Mouse (Mus musculus): ENCODE measurements around the gene C7. TPM values are rescaled to one million over a fixed set of nuclear protein-coding genes. Genes with fewer than 3 reads are reported as not detected.

C7 gene
- polyA plus RNA-seq (2021; fragmentation: Nextera tagmentation): 0.06 TPM in 1 of 2 replicates, not detected in the other
- long read RNA-seq, experiment 1: 0 reads
- long read RNA-seq, experiment 2: 0 reads

DNA sequence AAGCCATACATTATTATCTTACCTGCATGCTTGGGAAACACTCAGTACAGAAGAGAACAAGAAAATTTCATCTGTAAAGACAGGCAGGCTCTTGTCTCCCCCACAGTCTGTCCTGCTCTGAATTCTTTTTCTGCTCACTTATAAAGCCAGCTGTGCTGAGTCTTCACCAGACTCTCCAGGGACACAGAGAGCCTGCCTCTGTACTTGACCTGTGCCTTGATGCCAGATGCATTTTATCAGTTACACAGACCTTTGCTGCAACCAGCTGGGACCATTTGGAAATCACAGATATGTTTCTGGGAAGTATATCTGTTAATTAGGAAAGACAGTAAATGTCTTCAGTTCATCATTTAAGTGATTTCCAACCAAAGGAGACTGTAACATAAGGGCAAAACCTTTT is at the start of gene C7:
Gene C7, minus strand, starts transcription at position 106 of the 400 bp plus-strand sequence.

DNA sequence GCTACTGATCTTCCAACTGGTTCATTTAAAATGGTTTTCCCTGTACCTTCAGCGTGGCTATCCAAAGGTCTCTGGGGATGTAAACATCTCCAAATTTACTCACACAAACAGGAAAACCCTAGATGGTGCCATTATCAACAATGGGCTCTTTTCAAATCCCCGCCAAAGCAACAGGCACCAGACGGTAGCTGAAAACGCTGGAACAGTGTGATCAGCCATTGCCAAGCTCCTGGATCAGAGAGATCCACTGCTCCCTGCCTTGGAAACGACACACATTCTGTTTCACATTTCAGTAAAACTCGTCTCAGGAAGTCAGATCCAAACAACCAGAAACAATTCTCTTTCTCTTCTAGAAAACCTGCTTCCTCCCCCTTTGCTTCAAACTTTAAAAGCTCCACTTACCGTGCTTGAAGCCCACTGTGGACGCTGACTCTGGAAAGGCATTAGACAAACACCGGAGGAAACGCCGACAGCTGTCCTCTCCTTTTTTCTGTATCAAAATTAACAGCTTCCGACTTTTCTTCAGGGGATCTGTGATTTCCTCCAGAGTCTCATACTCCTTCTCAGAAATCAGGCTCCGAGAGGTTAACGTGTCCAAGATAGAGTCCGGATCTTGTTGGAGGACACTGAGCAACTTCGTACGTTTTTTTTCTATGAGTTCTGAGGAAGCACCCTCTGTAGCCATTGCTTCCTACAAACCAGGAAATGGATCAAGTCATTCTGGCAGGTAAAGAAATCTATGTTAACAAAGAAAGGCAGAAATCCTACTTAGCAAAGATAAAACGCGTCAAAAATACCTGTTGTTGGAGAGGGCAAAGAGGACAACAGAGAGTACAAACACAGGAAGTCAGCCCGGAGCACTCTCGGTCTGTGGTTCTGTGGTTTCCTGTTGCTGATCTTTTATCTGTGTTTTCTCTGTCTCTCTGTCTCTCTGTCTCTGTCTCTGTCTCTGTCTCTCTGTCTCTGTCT is 44.4 kb upstream of the C7 start, which contains the start of gene Card6:
Gene Card6, minus strand, starts transcription at position 854 of the 969 bp plus-strand sequence.

Other genes with a start within 250 kb of the C7 start
- gene Mroh2b, start 165.0 kb downstream of the C7 start, polyA plus RNA-seq (2021; fragmentation: Nextera tagmentation): not detected in 2 replicates
- 1.3 and 1.8 TPM in 2 replicates for gene Card6, start 44.8 kb upstream of the C7 start, polyA plus RNA-seq (2021; fragmentation: Nextera tagmentation)
- 3,366 and 3,436 TPM in 2 replicates for gene Rpl37, start 52.9 kb upstream of the C7 start, polyA plus RNA-seq (2021; fragmentation: Nextera tagmentation)
- gene Prkaa1, start 80.1 kb upstream of the C7 start, polyA plus RNA-seq (2021; fragmentation: Nextera tagmentation): 5.6 and 7.6 TPM in 2 replicates
- gene Ttc33, start 121.8 kb upstream of the C7 start, polyA plus RNA-seq (2021; fragmentation: Nextera tagmentation): 73.4 and 74.7 TPM in 2 replicates
- 0.79 and 0.87 TPM in 2 replicates for gene Ptger4, start 180.4 kb upstream of the C7 start, polyA plus RNA-seq (2021; fragmentation: Nextera tagmentation)

Data from layer of hippocampus, adult 6 months (tissue).